Mouse (Mus musculus): ENCODE measurements at regions not wholly inside any gene's neighbourhood (a gene's known extent, or its start where the extent isn't known, plus 50 kb on each side); places are given as distances from the start of the nearest gene placed in this dataset.

DNA sequence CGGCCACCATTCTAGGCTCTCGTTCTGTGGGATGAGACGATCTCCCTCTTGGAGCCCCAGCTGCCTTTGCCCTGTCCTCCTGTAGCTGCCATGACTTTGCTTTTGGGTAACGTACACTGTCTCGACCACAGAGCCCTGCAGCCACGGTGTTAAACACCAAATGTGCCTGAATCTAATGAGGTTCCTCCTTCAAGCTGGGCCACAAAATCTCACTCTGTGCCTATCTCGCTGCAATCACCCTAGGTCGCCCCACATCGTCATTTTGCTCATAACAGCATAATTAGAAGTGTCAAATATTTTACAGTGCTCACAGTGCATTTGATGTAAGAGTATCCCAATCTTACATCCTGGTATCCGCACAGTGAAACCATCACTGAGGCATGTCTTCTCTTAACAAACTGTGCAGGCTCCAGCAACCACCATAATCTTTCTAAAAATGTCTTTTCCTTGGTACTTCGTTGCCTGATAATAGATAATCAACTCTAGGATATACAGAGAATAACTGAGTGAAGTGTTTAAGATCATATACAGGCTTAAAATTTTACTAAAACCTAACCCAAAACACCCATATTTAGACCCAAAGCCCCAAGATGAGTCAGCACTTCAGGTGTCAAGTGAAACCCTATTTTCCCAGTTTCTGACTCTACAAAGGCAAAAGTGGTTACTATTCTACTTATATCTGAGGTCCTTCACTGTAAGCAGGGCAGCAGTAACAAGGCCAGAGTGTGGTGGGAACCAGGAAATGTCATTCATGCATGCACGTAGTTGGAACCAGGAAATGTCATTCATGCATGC is 219.8 kb upstream of the Hs6st1 start:
- TF ChIP-seq CTCF (IDR thresholded peaks at IDR 0.05) (no peak), EP300 (IDR thresholded peaks at IDR 0.05; ENCODE audit: insufficient read depth, low read depth, low read length) (no peak)

Measured in heart, adult 2 months (tissue).